Mouse (Mus musculus): Measurements from ENCODE around the gene Mei1. TPM values are rescaled to one million over a fixed set of nuclear protein-coding genes. Genes with fewer than 3 reads are reported as not detected.
"Not testable (repeated sequence)": the region's sequence is repeated elsewhere in the genome, so short reads cannot be mapped to it uniquely, and the experiment has no call there.

Mei1 gene
- polyA plus RNA-seq, 1 experiment, result 0.09 TPM

DNA sequence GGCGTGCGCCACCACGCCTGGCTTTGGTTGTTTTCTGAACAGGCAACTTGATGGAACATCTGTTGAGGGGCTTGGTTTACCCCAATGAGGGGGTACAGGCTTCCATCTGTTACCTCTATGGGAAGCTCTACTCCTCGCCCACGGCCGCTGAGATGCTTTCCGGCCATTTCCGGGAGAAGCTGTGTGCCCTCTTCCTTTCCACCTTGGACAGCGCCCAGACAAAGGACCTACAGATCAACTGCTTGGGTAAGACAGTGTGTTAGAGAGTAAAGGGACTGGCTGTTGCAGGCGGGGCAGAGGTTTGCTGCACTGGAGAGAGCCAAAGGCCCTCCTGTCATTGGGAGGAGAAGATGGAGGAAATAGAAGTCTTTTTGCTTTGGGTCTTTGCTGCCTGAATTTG is 10.1 kb downstream of the Mei1 start:
- DNase-seq (ENCODE audit: low read depth, low spot score), result no peak
- 43% methylated on average over 10 of the region's 10 CpGs for WGBS

DNA sequence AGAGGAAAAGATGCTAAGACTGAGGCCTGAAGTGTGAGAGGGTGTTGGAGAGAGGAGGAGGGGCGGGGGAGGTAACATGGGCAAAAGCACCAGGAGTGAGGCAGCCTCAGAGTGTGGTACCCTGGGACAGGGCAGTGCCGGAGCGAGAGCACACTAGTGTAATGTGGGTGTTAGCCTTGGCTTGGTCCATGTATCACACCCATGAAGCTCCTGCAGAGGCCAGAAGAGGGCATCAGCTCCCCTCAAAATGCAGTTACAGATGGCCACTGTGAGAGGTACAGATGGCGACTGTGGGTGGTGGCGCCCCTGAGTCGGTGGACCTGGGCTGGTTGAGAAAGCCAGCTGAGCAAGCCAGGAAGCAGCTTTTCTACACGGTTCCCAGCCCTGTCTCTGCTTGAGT is 11.4 kb downstream of the Mei1 start:
- DNase-seq (ENCODE audit: low read depth, low spot score), result no peak
- 23% methylated on average over 7 of the region's 7 CpGs for WGBS

DNA sequence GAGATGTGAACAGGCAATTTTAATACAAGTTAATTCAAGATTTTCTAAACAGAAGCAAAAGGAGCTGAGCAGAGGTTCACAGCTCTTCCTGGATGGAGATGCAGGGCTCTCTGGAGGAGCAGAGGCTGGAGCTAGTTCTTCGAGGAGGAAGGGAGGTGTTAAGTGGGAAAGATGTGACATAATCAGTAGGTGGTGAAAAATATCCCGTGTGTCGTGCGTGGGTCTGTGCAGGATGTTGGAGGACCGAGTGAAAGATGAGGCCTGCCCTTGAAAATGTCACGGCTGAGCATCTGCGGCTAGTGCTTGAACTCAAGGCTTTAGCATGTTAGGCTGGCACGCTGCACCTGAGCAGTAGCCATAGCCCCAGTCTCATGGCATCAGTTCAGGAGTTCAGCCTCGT is 15.8 kb downstream of the Mei1 start:
- WGBS, result 80% methylated on average over 9 of the region's 9 CpGs
- no peak for DNase-seq (ENCODE audit: low read depth, low spot score)

DNA sequence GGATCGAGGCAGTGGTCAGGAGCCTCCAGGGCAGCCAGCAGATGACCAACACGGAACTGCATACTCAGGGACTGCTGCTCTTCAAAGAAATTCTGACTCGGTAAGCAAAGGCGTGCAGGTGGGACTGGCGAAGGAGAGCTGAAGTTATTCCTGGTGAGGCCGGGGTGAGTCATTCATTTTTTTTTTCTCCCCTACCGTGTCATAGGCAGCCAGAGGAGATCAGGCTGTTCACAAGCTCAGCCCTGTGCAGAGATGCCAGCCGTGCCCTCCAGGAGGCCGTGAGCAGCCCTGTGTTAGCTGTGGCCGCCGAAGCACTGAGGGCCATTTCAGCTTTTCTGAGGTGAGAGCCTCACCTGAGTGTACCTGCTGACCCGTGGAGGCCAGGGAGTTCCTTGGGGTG is 16.3 kb downstream of the Mei1 start:
- 46% methylated on average over 12 of the region's 12 CpGs for WGBS
- no peak for DNase-seq (ENCODE audit: low read depth, low spot score)

DNA sequence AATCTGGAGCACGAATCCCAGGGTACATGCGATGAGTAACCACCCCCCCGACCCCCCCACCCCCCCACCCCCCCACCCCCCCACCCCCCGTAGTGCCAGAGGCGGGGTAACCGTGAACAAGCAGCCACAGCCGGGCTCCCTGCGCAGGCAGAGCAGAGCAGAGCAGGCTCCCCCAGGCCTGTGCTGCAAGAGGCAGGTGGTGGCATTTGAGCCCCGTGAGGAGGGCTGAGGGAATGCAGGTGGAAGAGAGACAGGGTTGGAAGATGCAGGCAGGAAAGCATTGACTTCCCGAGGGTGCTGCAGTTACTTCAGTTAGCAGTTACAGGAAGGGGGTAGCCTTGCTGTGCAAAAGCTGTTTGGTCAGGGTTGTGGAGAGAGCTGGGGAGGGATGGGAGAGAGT is 17.5 kb downstream of the Mei1 start:
- no peak for DNase-seq (ENCODE audit: low read depth, low spot score)

DNA sequence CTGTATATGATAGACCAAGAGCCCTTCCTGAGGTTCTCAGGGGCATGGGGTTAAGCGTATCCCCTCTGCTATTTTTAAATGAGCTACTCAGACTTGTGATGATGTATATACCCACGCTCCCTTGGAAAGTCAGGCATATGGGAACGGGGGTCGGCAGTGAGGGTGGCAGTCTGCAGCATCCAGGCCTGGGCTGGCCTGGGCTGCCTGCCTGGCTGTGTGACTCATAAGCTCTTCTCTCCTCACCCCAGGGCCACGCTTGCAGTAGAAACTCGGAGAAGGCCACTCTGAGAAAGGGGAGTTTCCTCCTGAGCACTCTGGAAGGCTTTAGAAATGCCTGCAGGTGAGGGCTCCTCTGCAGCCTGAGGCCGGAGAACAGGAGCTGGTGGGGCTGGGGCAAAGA is 21.3 kb downstream of the Mei1 start:
- 72% methylated on average over 7 of the region's 7 CpGs for WGBS

More for the DNA sequence above, 17.5 kb downstream of the Mei1 start:
- WGBS, result 11% methylated on average over 10 of the region's 10 CpGs

GRCm38 (mm10) chr15:82106953-82107555 is 37.3 kb downstream of the Mei1 start:
- WGBS, result 18% methylated on average over 8 of the region's 8 CpGs
- DNase-seq (ENCODE audit: low read depth, low spot score), result no peak

More for the DNA sequence above, 21.3 kb downstream of the Mei1 start:
- no peak for DNase-seq (ENCODE audit: low read depth, low spot score)

- DNase-seq (ENCODE audit: low read depth, low spot score), result no peak
- WGBS, result 33% methylated on average over 8 of the region's 8 CpGs
Measured at GRCm38 (mm10) chr15:82120544-82120943, 50.7 kb downstream of the Mei1 start.

GRCm38 (mm10) chr15:82126690-82127089 is 56.9 kb downstream of the Mei1 start:
- DNase-seq (ENCODE audit: low read depth, low spot score), result not testable (repeated sequence)
- whole genome bisulfite sequencing, result 80% methylated on average over 4 of the region's 4 CpGs

DNA sequence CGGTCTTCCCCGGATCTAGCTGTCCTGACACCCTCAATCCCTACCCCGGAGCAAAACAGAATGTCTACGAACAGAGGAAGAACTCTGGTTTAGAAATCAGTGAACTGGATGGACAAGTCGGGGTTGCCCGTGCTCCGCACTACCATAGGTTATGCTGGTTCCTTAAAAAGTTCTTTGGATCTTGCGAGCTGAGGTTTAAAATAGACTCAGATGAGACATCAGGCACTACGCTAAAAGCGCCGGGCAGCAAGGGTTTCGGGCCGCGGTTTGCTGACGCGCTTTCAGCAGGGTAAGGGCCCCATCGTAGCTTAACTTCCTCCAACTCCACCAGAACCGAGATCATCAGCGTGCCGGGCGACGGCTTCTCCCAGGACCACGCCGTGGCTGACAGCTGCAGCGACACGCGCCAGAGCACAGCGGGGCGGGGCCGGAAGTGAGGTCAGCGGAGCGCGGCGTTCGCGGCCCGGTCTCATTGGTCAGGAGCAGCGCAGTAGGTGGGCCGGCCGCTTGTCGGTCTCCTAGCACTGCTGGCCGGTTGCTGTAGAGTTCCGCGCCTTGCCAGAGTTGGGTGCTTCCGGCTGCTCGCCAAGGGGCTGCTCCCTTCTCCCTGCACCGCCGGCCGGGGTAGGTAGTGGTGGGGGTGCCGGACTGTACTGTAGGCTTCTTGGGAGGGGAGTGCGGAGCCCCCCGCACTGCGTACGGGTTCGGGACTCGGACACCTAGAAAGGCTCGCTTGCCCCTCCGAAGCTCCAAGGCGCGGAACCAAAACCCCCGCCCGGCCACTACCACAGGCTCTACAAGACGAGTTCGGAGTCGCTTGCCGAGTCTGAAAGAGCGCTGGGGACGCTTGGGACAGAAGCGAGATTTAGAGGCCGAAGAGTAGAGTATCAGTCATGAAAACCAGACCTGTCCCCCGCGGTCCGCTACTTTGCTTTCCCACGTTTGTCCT is 57.9 kb downstream of the Mei1 start, which contains the start of gene Ccdc134:
Gene Ccdc134, plus strand, starts transcription at position 497 of the 949 bp plus-strand sequence.
- no peak for DNase-seq (ENCODE audit: low read depth, low spot score)
- under 1% methylated on average over 73 of the region's 74 CpGs for whole genome bisulfite sequencing

DNA sequence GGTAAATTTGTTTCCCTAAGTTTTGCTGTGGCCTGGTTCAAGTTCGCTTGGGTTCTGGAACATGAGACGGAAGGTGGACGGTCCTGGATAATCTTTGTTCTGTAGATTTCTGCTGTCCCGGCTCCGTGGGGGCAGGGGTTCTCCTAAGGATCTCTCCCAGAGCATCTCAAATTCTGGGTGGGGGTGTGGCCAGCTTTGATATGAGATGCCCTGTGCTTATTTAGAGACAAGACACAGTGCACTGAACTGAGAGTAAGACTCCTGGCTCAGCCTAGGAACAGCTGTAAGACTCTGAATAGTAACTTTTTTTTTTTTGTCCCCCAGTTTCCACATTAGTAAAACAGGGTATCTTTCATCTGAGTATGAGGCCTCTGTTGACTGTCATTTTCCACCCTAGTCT is 58.6 kb downstream of the Mei1 start:
- WGBS, result 1% methylated on average over 5 of the region's 5 CpGs
- no peak for DNase-seq (ENCODE audit: low read depth, low spot score)

- no peak for DNase-seq (ENCODE audit: low read depth, low spot score)
- WGBS, result 83% methylated on average over 7 of the region's 7 CpGs
Measured at GRCm38 (mm10) chr15:82130599-82130998, 60.8 kb downstream of the Mei1 start.

GRCm38 (mm10) chr15:82135372-82135771 is 65.6 kb downstream of the Mei1 start:
- WGBS, result 61% methylated on average over 4 of the region's 4 CpGs
- DNase-seq (ENCODE audit: low read depth, low spot score), result no peak

GRCm38 (mm10) chr15:82138565-82138964 is 68.8 kb downstream of the Mei1 start:
- WGBS, result 33% methylated on average over 4 of the region's 4 CpGs

GRCm38 (mm10) chr15:82139196-82139595 is 69.4 kb downstream of the Mei1 start:
- no peak for DNase-seq (ENCODE audit: low read depth, low spot score)
- WGBS, result 90% methylated on average over 8 of the region's 8 CpGs

More at GRCm38 (mm10) chr15:82138565-82138964, 68.8 kb downstream of the Mei1 start:
- no peak for DNase-seq (ENCODE audit: low read depth, low spot score)

DNA sequence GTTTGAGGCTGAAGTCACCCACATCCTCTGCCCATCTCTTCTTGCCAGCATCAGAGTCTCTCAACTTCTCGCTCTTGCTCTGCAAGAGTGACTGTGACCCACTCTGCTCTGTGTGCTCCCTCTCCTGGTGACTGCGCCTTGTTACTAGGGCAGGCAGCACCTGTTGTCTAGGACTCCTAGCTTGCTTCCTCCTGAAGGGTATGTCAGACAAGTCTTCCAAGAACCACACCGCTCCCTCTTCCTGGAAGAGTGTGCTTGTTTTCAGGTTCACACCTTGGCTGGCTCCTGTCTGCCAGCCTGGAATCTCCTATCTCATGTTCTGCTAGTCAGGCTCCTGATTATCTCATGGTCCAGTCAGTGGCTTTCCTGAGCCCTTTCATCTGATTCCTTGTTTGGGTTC is 70.6 kb downstream of the Mei1 start:
- 42% methylated on average over 3 of the region's 3 CpGs for WGBS
- no peak for DNase-seq (ENCODE audit: low read depth, low spot score)

GRCm38 (mm10) chr15:82144157-82144556 is 74.4 kb downstream of the Mei1 start:
- 39% methylated on average over 5 of the region's 5 CpGs for WGBS
- no peak for DNase-seq (ENCODE audit: low read depth, low spot score)

- no peak for DNase-seq (ENCODE audit: low read depth, low spot score)
- WGBS, result 40% methylated on average over 2 of the region's 2 CpGs
Measured at GRCm38 (mm10) chr15:82145408-82145807, 75.6 kb downstream of the Mei1 start.

DNA sequence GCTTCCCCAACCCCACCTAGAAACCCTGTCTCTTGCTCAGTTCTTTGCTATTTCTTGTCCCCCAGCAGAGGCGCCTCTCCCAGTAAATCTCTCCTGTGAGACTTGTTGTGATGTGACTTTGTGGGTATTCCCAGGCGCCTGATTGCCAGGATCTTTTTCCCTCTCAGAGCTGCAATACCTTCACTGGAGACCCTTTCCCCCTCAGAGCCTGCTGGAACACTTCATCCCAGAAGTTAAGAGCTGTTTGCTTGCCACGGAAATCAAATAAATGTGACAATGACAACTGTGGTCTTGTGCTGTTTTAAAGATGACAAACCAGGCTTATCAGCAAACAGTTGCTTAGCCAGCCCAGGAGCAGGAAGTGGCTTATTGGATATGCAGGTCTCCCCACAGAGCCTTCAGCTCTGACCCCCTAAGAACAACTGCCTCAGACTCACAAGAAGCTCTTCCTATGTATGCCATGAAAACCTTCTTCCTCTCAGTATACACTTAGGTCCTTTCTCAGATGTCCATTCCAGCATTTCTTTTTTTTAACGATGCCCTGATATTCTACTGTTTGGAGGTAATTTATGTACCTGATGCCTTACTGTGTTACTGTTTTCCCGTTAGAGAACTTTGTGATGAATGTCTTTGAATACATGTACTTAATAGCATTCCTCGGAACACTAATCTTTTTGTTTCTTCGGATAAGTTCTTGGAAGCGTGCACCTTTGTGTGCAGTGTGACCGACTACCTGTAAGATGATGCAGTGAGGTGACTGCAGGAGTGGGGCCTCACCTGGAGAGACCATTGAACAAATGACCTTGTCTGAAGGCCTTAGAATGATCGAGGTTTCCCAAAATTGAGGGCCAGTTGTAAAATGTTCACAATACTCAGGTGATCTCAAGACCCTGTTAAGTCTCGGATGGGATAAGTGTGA is 76.3 kb downstream of the Mei1 start:
- DNase-seq (ENCODE audit: low read depth, low spot score), result no peak
- WGBS, result 15% methylated on average over 11 of the region's 11 CpGs
